Mouse (Mus musculus) limb, embryonic 14.5 days (tissue): Measurements from ENCODE around the gene Slc2a4. TPM values are rescaled to one million over a fixed set of nuclear protein-coding genes. Genes with fewer than 3 reads are reported as not detected.
A peak's percentile ranks its signal among the peaks of the same experiment; 100 is the strongest.

Experiments used
- ATAC-seq: fragments of 200-750 bp; cut with Nextera tagmentation; 2 replicates; pipeline ENCODE4 v1.8.0; 2017; ENCODE audit warnings: low read depth, moderate number of reproducible peaks, moderate TSS enrichment; ENCODE audit not compliant: low FRiP score
- DNase-seq: peaks from one replicate; pipeline ENCODE4 v3.0.0-alpha.2; 2015; ENCODE audit warnings: low spot score
- H3K27ac ChIP-seq: fragments of 300-500 bp; sonication (generic); replicated peaks from 2 replicates; pipeline ENCODE4 v1.5.1; 2014; ENCODE audit warnings: low read depth, mild to moderate bottlenecking, low read length, moderate library complexity, mixed read lengths
- H3K27me3 ChIP-seq: fragments of 300-500 bp; sonication (generic); 2 replicates; pipeline ENCODE4 v1.6.1; 2014; ENCODE audit warnings: low read length, mixed read lengths; ENCODE audit not compliant: control insufficient read depth, insufficient read depth
- H3K36me3 ChIP-seq: fragments of 300-500 bp; sonication (generic); 2 replicates; pipeline ENCODE4 v1.6.1; 2014; ENCODE audit warnings: mild to moderate bottlenecking, low read length, moderate library complexity, mixed read lengths; ENCODE audit not compliant: control insufficient read depth, insufficient read depth
- H3K4me1 ChIP-seq: fragments of 300-500 bp; sonication (generic); 2 replicates; pipeline ENCODE4 v1.6.1; 2014; ENCODE audit warnings: antibody characterized with exemption, low read length, mixed read lengths; ENCODE audit not compliant: control insufficient read depth, insufficient read depth
- H3K4me2 ChIP-seq: fragments of 300-500 bp; sonication (generic); replicated peaks from 2 replicates; pipeline ENCODE4 v1.6.1; 2014; ENCODE audit warnings: low read depth, mild to moderate bottlenecking, low read length, moderate library complexity; ENCODE audit not compliant: severe bottlenecking
- H3K4me3 ChIP-seq: fragments of 300-500 bp; sonication (generic); replicated peaks from 2 replicates; pipeline ENCODE4 v1.5.1; 2014; ENCODE audit warnings: low read length
- H3K9ac ChIP-seq: fragments of 300-500 bp; sonication (generic); 2 replicates; pipeline ENCODE4 v1.6.1; 2014; ENCODE audit warnings: mild to moderate bottlenecking, low read depth, low read length, moderate library complexity; ENCODE audit not compliant: severe bottlenecking
- H3K9me3 ChIP-seq: fragments of 300-500 bp; sonication (generic); 2 replicates; pipeline ENCODE4 v1.6.1; 2016; ENCODE audit warnings: low read length; ENCODE audit not compliant: control insufficient read depth
- POLR2A ChIP-seq: fragments of 200-500 bp; IDR thresholded peaks from 2 replicates; pipeline ENCODE4 v1.8.0; 2012; ENCODE audit warnings: inconsistent platforms, mild to moderate bottlenecking, moderate library complexity, borderline replicate concordance; ENCODE audit not compliant: insufficient read depth, insufficient read length; ENCODE audit errors: extremely low read depth
- WGBS: fragments of 180-500 bp; shearing (Covaris S2); extraction: QIAGEN DNeasy Blood & Tissue Kit; methylation state at CpG from one replicate; pipeline ENCODE4 v1.1.7; 2014; 5-methylcytosine and 5-hydroxymethylcytosine counted together
- polyA plus RNA-seq, 2 experiments: library from polyadenylated mRNA; depleted of rRNA in 1 of 2; stranded (reverse) in 1 of 2; unstranded in 1 of 2; fragments of >200 nt; fragmentation: Nextera tagmentation in 1 of 2; extraction: Ambion mirVana in 1 of 2; gene quantifications; 2 replicates each; pipeline versions ENCODE4 v1.2.1 to v1.2.3; 2012 to 2014

Slc2a4 gene
- polyA plus RNA-seq, 2 experiments, result 19.3 to 31.0 TPM

DNA sequence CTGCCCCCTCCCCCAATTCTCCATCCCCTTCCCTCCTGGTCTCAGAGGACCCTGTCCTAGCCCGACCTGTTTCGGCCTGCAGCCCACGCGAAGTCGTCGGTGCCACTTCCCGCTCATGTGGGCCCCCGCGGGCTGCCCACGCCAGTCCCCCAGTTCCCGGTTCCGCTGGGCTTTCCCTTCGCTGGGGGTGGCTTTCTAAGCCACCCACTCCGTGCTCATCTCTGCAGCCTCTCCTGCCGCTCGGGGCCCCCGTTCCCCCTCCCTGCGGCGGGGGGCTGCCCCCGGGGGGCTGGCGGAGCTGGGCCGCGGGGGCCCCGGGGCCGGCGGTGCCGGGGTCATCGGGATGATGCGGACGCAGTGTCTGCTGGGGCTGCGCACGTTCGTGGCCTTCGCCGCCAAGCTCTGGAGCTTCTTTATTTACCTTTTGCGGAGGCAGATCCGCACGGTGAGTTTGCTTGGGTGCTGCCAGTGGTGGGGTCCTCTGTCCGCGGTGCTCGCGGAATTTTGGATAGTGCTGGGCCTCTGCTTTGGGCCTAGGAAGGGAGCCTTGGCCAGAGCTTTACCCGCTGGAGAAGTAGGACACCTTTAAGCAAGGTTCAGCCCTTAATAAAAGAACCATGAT lies 33.3 kb upstream of the Slc2a4 start, which contains the start of gene Ctdnep1:
Ctdnep1 (plus strand) TSS at position 16 of the 622 bp plus-strand sequence.
- Histone ChIP-seq H3K9me3 (no peaks in the 10 kb centered on the region), H3K36me3 (peaks cover 34% of the 10 kb centered on the region), H3K9ac (peak within 1 kb of the TSS; percentile 96), H3K4me1 (peaks cover 19% of the 10 kb centered on the region), H3K4me3 (peak within 1 kb of the TSS; percentile 99), H3K4me2 (peak within 1 kb of the TSS; percentile 88), H3K27me3 (no peaks in the 10 kb centered on the region), H3K27ac (peak within 1 kb of the TSS; percentile 97)
- no peak for TF ChIP-seq POLR2A
- no peak for DNase-seq
- no peak for ATAC-seq
- 0% methylated on average over 36 of the region's 43 CpGs for WGBS

DNA sequence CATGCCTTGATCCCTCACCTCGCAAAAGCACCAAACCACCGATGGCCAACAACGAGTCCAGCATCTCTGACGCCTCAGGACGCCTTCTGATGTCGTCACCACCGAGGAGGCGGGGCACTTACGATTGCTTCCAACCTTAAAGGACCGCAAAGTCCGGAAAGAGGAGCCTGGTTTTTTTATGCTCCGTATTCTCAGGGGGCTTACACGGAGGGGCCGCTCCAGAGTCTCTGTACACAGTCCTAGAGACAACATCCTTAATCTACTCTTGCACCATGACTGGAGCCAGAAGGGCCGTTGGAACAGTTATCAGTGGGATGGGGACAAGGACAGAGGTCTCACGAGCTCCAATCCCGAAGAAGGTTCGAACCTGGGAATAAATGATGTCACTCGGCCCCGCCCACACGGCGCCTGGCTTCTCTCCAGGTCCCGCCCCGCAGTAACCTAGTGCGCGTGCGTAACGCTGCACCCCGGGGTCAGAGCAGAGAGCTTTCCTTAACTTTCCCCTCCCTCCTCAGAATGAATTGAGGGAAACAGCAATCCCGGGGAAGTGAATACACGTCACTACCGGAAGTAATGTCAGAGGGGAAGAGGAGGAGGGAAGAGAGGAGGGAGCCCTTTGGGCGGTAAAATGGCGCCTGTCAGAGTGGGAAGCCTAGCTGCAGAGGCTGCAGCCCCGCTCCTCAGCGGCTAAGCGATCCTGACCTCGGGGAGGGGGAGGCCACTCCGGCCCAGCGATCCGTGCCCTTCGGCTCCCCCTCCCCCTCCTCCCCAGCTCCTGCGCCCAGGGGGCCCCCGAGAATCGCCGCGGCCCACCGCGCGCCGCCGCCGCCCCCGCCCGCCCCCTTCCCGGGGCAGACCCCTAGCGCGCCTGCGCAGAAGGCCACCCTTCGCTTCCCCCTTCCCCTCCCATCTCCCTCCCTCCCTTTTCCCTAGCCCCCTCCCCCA lies 32.5 kb upstream of the Slc2a4 start:
- under 1% methylated on average over 37 of the region's 60 CpGs for WGBS
- TF ChIP-seq POLR2A, result peak; percentile 90; the same call in 1 of the 2 replicates
- no peaks in the 10 kb centered on the region for H3K9me3 ChIP-seq
- ATAC-seq (peak; percentile 96), DNase-seq (peak; percentile 97)
- H3K4me3 ChIP-seq, result peak overlapping the region; percentile 99
- H3K9ac ChIP-seq, result peak overlapping the region; percentile 96
- peaks cover 38% of the 10 kb centered on the region for H3K36me3 ChIP-seq
- H3K27me3 ChIP-seq, result no peaks in the 10 kb centered on the region
- peaks cover 19% of the 10 kb centered on the region for H3K4me1 ChIP-seq
- H3K27ac ChIP-seq, result peak overlapping the region; percentile 97
- peak overlapping the region; percentile 88 for H3K4me2 ChIP-seq

DNA sequence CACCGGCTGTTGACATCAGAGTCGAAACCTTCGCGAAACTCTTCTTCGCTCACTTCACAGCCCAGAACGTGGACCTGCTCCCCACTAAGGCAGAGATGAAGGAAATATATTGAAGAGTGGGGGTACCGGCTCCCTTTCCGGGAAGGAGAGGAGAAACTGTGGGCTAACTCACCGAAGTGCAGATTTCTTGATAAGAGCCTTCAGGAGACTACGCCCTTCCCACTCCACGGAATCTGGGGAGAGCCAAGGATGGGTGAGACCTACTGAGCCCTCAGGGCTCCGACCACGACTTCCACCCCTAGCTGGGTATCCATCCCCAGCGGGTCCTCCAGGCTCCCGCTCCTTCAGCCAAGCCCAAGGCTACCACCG lies 31.8 kb upstream of the Slc2a4 start:
- no peak for ATAC-seq
- H3K36me3 ChIP-seq, result peaks cover 37% of the 10 kb centered on the region

DNA sequence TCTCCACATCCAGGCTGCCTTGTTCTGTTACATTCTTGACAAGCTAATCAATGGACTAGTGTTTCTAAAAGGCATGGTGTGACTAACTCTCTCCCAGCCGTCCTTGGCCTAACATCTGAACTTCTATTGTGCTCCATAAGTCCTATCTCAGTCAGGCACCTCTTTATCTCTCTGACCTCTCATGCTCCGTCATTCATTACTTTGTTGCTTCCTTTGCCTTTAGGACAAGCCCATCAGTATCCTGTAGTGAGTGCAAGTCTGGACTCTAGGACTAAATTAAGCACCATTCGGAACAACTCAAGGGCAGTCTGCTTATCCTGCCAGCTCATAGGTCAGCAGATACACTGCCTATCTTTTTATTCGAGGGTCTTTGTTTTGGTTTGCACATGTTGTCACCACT lies 28.3 kb upstream of the Slc2a4 start:
- Histone ChIP-seq H3K27ac (no peak overlapping the region), H3K36me3 (peaks cover 61% of the 10 kb centered on the region), H3K9ac (no peak overlapping the region), H3K4me3 (no peak overlapping the region), H3K9me3 (no peaks in the 10 kb centered on the region), H3K27me3 (no peaks in the 10 kb centered on the region), H3K4me2 (no peak overlapping the region), H3K4me1 (peaks cover 6% of the 10 kb centered on the region)
- no peak for TF ChIP-seq POLR2A
- DNase-seq (no peak), ATAC-seq (no peak)
- 93% methylated on average over 4 of the region's 4 CpGs for WGBS

More for the DNA sequence above, 31.8 kb upstream of the Slc2a4 start:
- H3K4me2 ChIP-seq, result peak overlapping the region; percentile 88
- no peak for TF ChIP-seq POLR2A
- peaks cover 19% of the 10 kb centered on the region for H3K4me1 ChIP-seq
- H3K4me3 ChIP-seq, result peak overlapping the region; percentile 99
- no peaks in the 10 kb centered on the region for H3K27me3 ChIP-seq
- no peaks in the 10 kb centered on the region for H3K9me3 ChIP-seq
- DNase-seq, result no peak
- peak overlapping the region; percentile 97 for H3K27ac ChIP-seq
- peak overlapping the region; percentile 96 for H3K9ac ChIP-seq
- WGBS, result 3% methylated on average over 16 of the region's 16 CpGs

DNA sequence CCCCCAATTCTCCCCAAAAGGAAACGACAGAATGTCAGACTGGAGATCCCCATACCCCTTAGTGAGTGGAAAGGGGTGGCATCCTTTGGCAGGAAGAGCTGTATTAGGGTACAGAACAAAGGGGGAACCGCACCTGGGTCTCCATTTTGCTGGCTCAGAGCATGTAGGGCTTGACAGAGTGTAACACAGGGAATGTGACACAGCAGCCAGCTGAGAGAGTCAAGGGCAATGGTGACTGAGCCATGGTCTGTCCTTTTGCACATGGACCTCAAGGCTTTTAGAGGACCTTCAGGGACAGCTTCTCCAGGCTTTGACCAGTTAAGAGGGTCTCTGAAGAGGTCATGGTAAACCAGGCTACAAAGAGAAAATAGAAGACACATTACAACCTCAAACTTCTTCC lies 26.9 kb upstream of the Slc2a4 start:
- 98% methylated on average over 2 of the region's 2 CpGs for WGBS
- no peak for TF ChIP-seq POLR2A
- Histone ChIP-seq H3K36me3 (peaks cover 72% of the 10 kb centered on the region), H3K9ac (no peak overlapping the region), H3K27ac (no peak overlapping the region), H3K4me1 (peaks cover 6% of the 10 kb centered on the region), H3K4me3 (no peak overlapping the region), H3K9me3 (no peaks in the 10 kb centered on the region), H3K27me3 (no peaks in the 10 kb centered on the region), H3K4me2 (no peak overlapping the region)
- ATAC-seq (no peak), DNase-seq (no peak)
